Mouse (Mus musculus) midbrain, embryonic 10.5 days (tissue): ENCODE measurements around the gene Pycr2. TPM values are rescaled to one million over a fixed set of nuclear protein-coding genes. Genes with fewer than 3 reads are reported as not detected.

ENCODE experiments used
- DNase-seq: peaks from one replicate; pipeline ENCODE4 v3.0.0-alpha.2; 2017; ENCODE audit warnings: low spot score
- H3K27ac ChIP-seq: fragments of 300-500 bp; sonication (generic); replicated peaks from 2 replicates; pipeline ENCODE4 v1.5.1; 2016; ENCODE audit warnings: mild to moderate bottlenecking
- H3K27me3 ChIP-seq: fragments of 300-500 bp; sonication (generic); 2 replicates; pipeline ENCODE4 v1.6.1; 2016; ENCODE audit warnings: low read depth, mild to moderate bottlenecking; ENCODE audit not compliant: poor library complexity, severe bottlenecking
- H3K36me3 ChIP-seq: fragments of 300-500 bp; sonication (generic); 2 replicates; pipeline ENCODE4 v1.6.1; 2016; ENCODE audit warnings: mild to moderate bottlenecking, moderate library complexity
- H3K4me1 ChIP-seq: fragments of 300-500 bp; sonication (generic); 2 replicates; pipeline ENCODE4 v1.6.1; 2016
- H3K4me3 ChIP-seq: fragments of 300-500 bp; sonication (generic); 2 replicates; pipeline ENCODE4 v1.5.1; 2016; ENCODE audit warnings: mild to moderate bottlenecking, moderate library complexity
- H3K9me3 ChIP-seq: fragments of 300-500 bp; sonication (generic); replicated peaks from 2 replicates; pipeline ENCODE4 v1.6.1; 2016; ENCODE audit warnings: mild to moderate bottlenecking
- WGBS: fragments of 180-500 bp; shearing (Covaris S2); methylation state at CpG from one replicate; pipeline ENCODE4 v1.1.7; 2016; 5-methylcytosine and 5-hydroxymethylcytosine counted together
- polyA plus RNA-seq: library from polyadenylated mRNA; unstranded; fragments of >200 nt; fragmentation: Nextera tagmentation; extraction: Ambion mirVana; gene quantifications from 2 replicates; pipeline ENCODE4 v1.2.1, GENCODE M21; 2016

Pycr2 gene
- polyA plus RNA-seq, 1 experiment from 2014 or later = 144 TPM

GRCm38 (mm10) chr1:180945001-180945980 is 41.2 kb downstream of the Pycr2 start:
- Histone ChIP-seq H3K27me3 (peaks cover 62% of the 10 kb centered on the region), H3K27ac (peak overlapping the region; percentile 19), H3K4me3 (no peak overlapping the region; the same call in 1 of the 2 replicates), H3K9me3 (no peaks in the 10 kb centered on the region), H3K36me3 (no peaks in the 10 kb centered on the region), H3K4me1 (peaks cover 39% of the 10 kb centered on the region)
- 26% methylated on average over 20 of the region's 20 CpGs for WGBS
- DNase-seq = peak; percentile 51

GRCm38 (mm10) chr1:180946448-180946847 is 42.4 kb downstream of the Pycr2 start:
- no peak overlapping the region for H3K27ac ChIP-seq
- H3K4me3 ChIP-seq = no peak overlapping the region
- peaks cover 34% of the 10 kb centered on the region for H3K4me1 ChIP-seq
- H3K9me3 ChIP-seq = no peaks in the 10 kb centered on the region
- DNase-seq = no peak
- WGBS = 94% methylated on average over 6 of the region's 6 CpGs
- peaks cover 51% of the 10 kb centered on the region for H3K27me3 ChIP-seq
- no peaks in the 10 kb centered on the region for H3K36me3 ChIP-seq

GRCm38 (mm10) chr1:180952085-180952746 is 48.1 kb downstream of the Pycr2 start:
- no peak for DNase-seq
- Histone ChIP-seq H3K36me3 (no peaks in the 10 kb centered on the region), H3K4me1 (no peaks in the 10 kb centered on the region), H3K27me3 (no peaks in the 10 kb centered on the region), H3K27ac (no peak overlapping the region), H3K9me3 (no peaks in the 10 kb centered on the region), H3K4me3 (no peak overlapping the region)
- 91% methylated on average over 6 of the region's 6 CpGs for WGBS

- DNase-seq = no peak
- Histone ChIP-seq H3K27me3 (no peaks in the 10 kb centered on the region), H3K9me3 (no peaks in the 10 kb centered on the region), H3K36me3 (no peaks in the 10 kb centered on the region), H3K27ac (no peak overlapping the region), H3K4me3 (no peak overlapping the region), H3K4me1 (no peaks in the 10 kb centered on the region)
- WGBS = 92% methylated on average over 5 of the region's 5 CpGs
These were observed 48.7 kb downstream of the Pycr2 start for GRCm38 (mm10) chr1:180952808-180953207.

- Histone ChIP-seq H3K4me3 (no peak overlapping the region), H3K4me1 (no peaks in the 10 kb centered on the region), H3K36me3 (no peaks in the 10 kb centered on the region), H3K9me3 (no peaks in the 10 kb centered on the region), H3K27me3 (no peaks in the 10 kb centered on the region), H3K27ac (no peak overlapping the region)
- 90% methylated on average over 8 of the region's 8 CpGs for WGBS
- DNase-seq = no peak
These were observed 52.3 kb downstream of the Pycr2 start for GRCm38 (mm10) chr1:180956401-180956800.

- Histone ChIP-seq H3K4me1 (no peaks in the 10 kb centered on the region), H3K4me3 (no peak overlapping the region), H3K27ac (no peak overlapping the region), H3K36me3 (no peaks in the 10 kb centered on the region), H3K27me3 (no peaks in the 10 kb centered on the region), H3K9me3 (no peaks in the 10 kb centered on the region)
- no peak for DNase-seq
- WGBS = 84% methylated on average over 8 of the region's 8 CpGs
These were observed 52.9 kb downstream of the Pycr2 start for GRCm38 (mm10) chr1:180956973-180957381.

Other genes starting within 250 kb of the Pycr2 start
- gene Mixl1, start 207.3 kb upstream of the Pycr2 start, polyA plus RNA-seq = 0.05 and 0.09 TPM in 2 replicates
- gene Acbd3, start 178.2 kb upstream of the Pycr2 start, polyA plus RNA-seq = 17.0 and 18.8 TPM in 2 replicates
- 2,611 and 2,764 TPM in 2 replicates for gene H3f3a, start 90.3 kb upstream of the Pycr2 start, polyA plus RNA-seq
- gene Sde2, start 53.2 kb upstream of the Pycr2 start, polyA plus RNA-seq = 39.0 and 42.1 TPM in 2 replicates
- gene Lefty2, start 11.2 kb upstream of the Pycr2 start, polyA plus RNA-seq = not detected in 2 replicates
- 0.60 and 0.67 TPM in 2 replicates for gene Lefty1, start 30.7 kb downstream of the Pycr2 start, polyA plus RNA-seq
- gene Tmem63a, start 38.1 kb downstream of the Pycr2 start, polyA plus RNA-seq = 2.2 and 3.6 TPM in 2 replicates
- gene Ephx1, start 116.6 kb downstream of the Pycr2 start, polyA plus RNA-seq = 0.86 and 0.94 TPM in 2 replicates
- gene 9130409I23Rik, start 146.9 kb downstream of the Pycr2 start, polyA plus RNA-seq = not detected in 2 replicates
- gene Nvl, start 239.9 kb downstream of the Pycr2 start, polyA plus RNA-seq = 42.6 and 43.2 TPM in 2 replicates
- 120 and 133 TPM in 2 replicates for gene Cnih4, start 240.4 kb downstream of the Pycr2 start, polyA plus RNA-seq